Mouse (Mus musculus) forebrain, embryonic 14.5 days (tissue): Measurements from ENCODE around the gene Foxn3. TPM values are rescaled to one million over a fixed set of nuclear protein-coding genes. Genes with fewer than 3 reads are reported as not detected.

ENCODE experiments used
- ATAC-seq: fragments of 200-750 bp; cut with Nextera tagmentation; 2 replicates; pipeline ENCODE4 v1.8.0; 2017; ENCODE audit warnings: mild to moderate bottlenecking, moderate library complexity
- DNase-seq: peaks from one replicate; pipeline ENCODE4 v3.0.0-alpha.2; 2015; ENCODE audit warnings: low spot score
- H3K27ac ChIP-seq: fragments of 300-500 bp; sonication (generic); 2 replicates; pipeline ENCODE4 v1.5.1; 2014; ENCODE audit warnings: low read depth, mild to moderate bottlenecking, control low read depth, low read length, moderate library complexity
- H3K27me3 ChIP-seq: fragments of 300-500 bp; sonication (generic); replicated peaks from 2 replicates; pipeline ENCODE4 v1.6.1; 2014; ENCODE audit warnings: low read length, control low read depth, mixed read lengths; ENCODE audit not compliant: control insufficient read depth, insufficient read depth
- H3K36me3 ChIP-seq: fragments of 300-500 bp; sonication (generic); 2 replicates; pipeline ENCODE4 v1.6.1; 2014; ENCODE audit warnings: low read length, control low read depth; ENCODE audit not compliant: control insufficient read depth, insufficient read depth
- H3K4me1 ChIP-seq: fragments of 300-500 bp; sonication (generic); 2 replicates; pipeline ENCODE4 v1.6.1; 2014; ENCODE audit warnings: antibody characterized with exemption, low read length, control low read depth; ENCODE audit not compliant: control insufficient read depth, insufficient read depth
- H3K4me2 ChIP-seq: fragments of 300-500 bp; sonication (generic); 2 replicates; pipeline ENCODE4 v1.6.1; 2014; ENCODE audit warnings: mild to moderate bottlenecking, control low read depth, low read length
- H3K4me3 ChIP-seq: fragments of 300-500 bp; sonication (generic); 2 replicates; pipeline ENCODE4 v1.5.1; 2014; ENCODE audit warnings: low read depth, low read length, control low read depth
- H3K9ac ChIP-seq: fragments of 300-500 bp; sonication (generic); 2 replicates; pipeline ENCODE4 v1.6.1; 2014; ENCODE audit warnings: mild to moderate bottlenecking, low read length, control low read depth, moderate library complexity
- H3K9me3 ChIP-seq: fragments of 300-500 bp; sonication (generic); replicated peaks from 2 replicates; pipeline ENCODE4 v1.6.1; 2016; ENCODE audit warnings: low read length, control low read depth, mixed read lengths; ENCODE audit not compliant: control insufficient read depth
- WGBS: fragments of 180-500 bp; shearing (Covaris S2); extraction: QIAGEN DNeasy Blood & Tissue Kit; methylation state at CpG from one replicate; pipeline ENCODE4 v1.1.7; 2014; 5-methylcytosine and 5-hydroxymethylcytosine counted together
- polyA plus RNA-seq: library from polyadenylated mRNA; unstranded; fragments of >200 nt; fragmentation: Nextera tagmentation; extraction: Ambion mirVana; gene quantifications from 2 replicates; pipeline ENCODE4 v1.2.1, GENCODE M21; 2014

Foxn3 gene
- polyA plus RNA-seq, 1 experiment from 2014 or later = 61.6 TPM

GRCm38 (mm10) chr12:99543421-99544195, 19.8 kb downstream of the Foxn3 start:
- H3K4me2 ChIP-seq = no peak overlapping the region
- ATAC-seq (no peak), DNase-seq (no peak)
- no peak overlapping the region for H3K4me3 ChIP-seq
- H3K36me3 ChIP-seq = no peaks in the 10 kb centered on the region
- no peak overlapping the region for H3K9ac ChIP-seq
- H3K27me3 ChIP-seq = no peaks in the 10 kb centered on the region
- no peaks in the 10 kb centered on the region; the same call in 1 of the 2 replicates for H3K4me1 ChIP-seq
- WGBS = 95% methylated on average over 7 of the region's 7 CpGs
- no peak overlapping the region for H3K27ac ChIP-seq
- no peaks in the 10 kb centered on the region for H3K9me3 ChIP-seq

GRCm38 (mm10) chr12:99540201-99540600, 23.2 kb downstream of the Foxn3 start:
- H3K9me3 ChIP-seq = peaks cover 7% of the 10 kb centered on the region; the same call in 1 of the 2 replicates
- no peak overlapping the region for H3K9ac ChIP-seq
- no peaks in the 10 kb centered on the region; the same call in 1 of the 2 replicates for H3K4me1 ChIP-seq
- no peak for ATAC-seq
- no peak overlapping the region for H3K27ac ChIP-seq
- 95% methylated on average over 4 of the region's 4 CpGs for WGBS
- DNase-seq = no peak
- no peaks in the 10 kb centered on the region for H3K27me3 ChIP-seq
- H3K4me3 ChIP-seq = no peak overlapping the region
- H3K36me3 ChIP-seq = no peaks in the 10 kb centered on the region
- no peak overlapping the region for H3K4me2 ChIP-seq

GRCm38 (mm10) chr12:99537316-99537715, 26.1 kb downstream of the Foxn3 start:
- H3K9me3 ChIP-seq = peaks cover 7% of the 10 kb centered on the region; the same call in 1 of the 2 replicates
- 96% methylated on average over 6 of the region's 6 CpGs for WGBS
- no peak overlapping the region for H3K4me3 ChIP-seq
- no peak overlapping the region for H3K9ac ChIP-seq
- H3K27me3 ChIP-seq = no peaks in the 10 kb centered on the region
- H3K4me1 ChIP-seq = no peaks in the 10 kb centered on the region
- peaks cover 4% of the 10 kb centered on the region; the same call in 1 of the 2 replicates for H3K36me3 ChIP-seq
- no peak overlapping the region for H3K4me2 ChIP-seq
- H3K27ac ChIP-seq = no peak overlapping the region
- DNase-seq (no peak), ATAC-seq (no peak)

- 96% methylated on average over 5 of the region's 5 CpGs for WGBS
Measured at GRCm38 (mm10) chr12:99536426-99536825, 27.0 kb downstream of the Foxn3 start.

GRCm38 (mm10) chr12:99532342-99532741, 31.0 kb downstream of the Foxn3 start:
- Histone ChIP-seq H3K4me2 (no peak overlapping the region), H3K4me3 (no peak overlapping the region), H3K9ac (no peak overlapping the region), H3K27ac (no peak overlapping the region), H3K9me3 (peaks cover 7% of the 10 kb centered on the region; the same call in 1 of the 2 replicates), H3K27me3 (no peaks in the 10 kb centered on the region), H3K36me3 (peaks cover 4% of the 10 kb centered on the region; the same call in 1 of the 2 replicates), H3K4me1 (peaks cover 4% of the 10 kb centered on the region; the same call in 1 of the 2 replicates)
- 89% methylated on average over 7 of the region's 7 CpGs for WGBS
- DNase-seq = no peak
- no peak for ATAC-seq

More at GRCm38 (mm10) chr12:99536426-99536825, 27.0 kb downstream of the Foxn3 start:
- ATAC-seq = no peak
- no peak overlapping the region for H3K4me3 ChIP-seq
- peaks cover 4% of the 10 kb centered on the region; the same call in 1 of the 2 replicates for H3K36me3 ChIP-seq
- peaks cover 7% of the 10 kb centered on the region; the same call in 1 of the 2 replicates for H3K9me3 ChIP-seq
- DNase-seq = no peak
- no peaks in the 10 kb centered on the region for H3K27me3 ChIP-seq
- no peak overlapping the region for H3K9ac ChIP-seq
- no peaks in the 10 kb centered on the region for H3K4me1 ChIP-seq
- H3K4me2 ChIP-seq = no peak overlapping the region
- H3K27ac ChIP-seq = no peak overlapping the region

GRCm38 (mm10) chr12:99529687-99530411, 33.5 kb downstream of the Foxn3 start:
- 41% methylated on average over 17 of the region's 17 CpGs for WGBS
- H3K4me1 ChIP-seq = peaks cover 4% of the 10 kb centered on the region; the same call in 1 of the 2 replicates

GRCm38 (mm10) chr12:99528958-99529357, 34.4 kb downstream of the Foxn3 start:
- WGBS = 87% methylated on average over 5 of the region's 5 CpGs
- H3K27ac ChIP-seq = no peak overlapping the region
- DNase-seq (no peak), ATAC-seq (no peak)
- no peaks in the 10 kb centered on the region for H3K27me3 ChIP-seq
- H3K4me2 ChIP-seq = no peak overlapping the region
- H3K9me3 ChIP-seq = no peaks in the 10 kb centered on the region
- H3K9ac ChIP-seq = no peak overlapping the region
- H3K4me3 ChIP-seq = no peak overlapping the region
- peaks cover 4% of the 10 kb centered on the region; the same call in 1 of the 2 replicates for H3K4me1 ChIP-seq
- peaks cover 2% of the 10 kb centered on the region; the same call in 1 of the 2 replicates for H3K36me3 ChIP-seq

More at GRCm38 (mm10) chr12:99529687-99530411, 33.5 kb downstream of the Foxn3 start:
- no peak overlapping the region for H3K9ac ChIP-seq
- DNase-seq (peak; percentile 29), ATAC-seq (peak; percentile 52)
- no peaks in the 10 kb centered on the region for H3K9me3 ChIP-seq
- no peak overlapping the region for H3K4me2 ChIP-seq
- no peak overlapping the region for H3K27ac ChIP-seq
- peaks cover 4% of the 10 kb centered on the region; the same call in 1 of the 2 replicates for H3K36me3 ChIP-seq
- H3K4me3 ChIP-seq = no peak overlapping the region
- no peaks in the 10 kb centered on the region for H3K27me3 ChIP-seq

GRCm38 (mm10) chr12:99527452-99527851, 35.9 kb downstream of the Foxn3 start:
- DNase-seq = no peak
- no peaks in the 10 kb centered on the region for H3K27me3 ChIP-seq
- WGBS = 72% methylated on average over 6 of the region's 6 CpGs
- no peaks in the 10 kb centered on the region for H3K36me3 ChIP-seq
- no peak overlapping the region for H3K4me3 ChIP-seq
- H3K9me3 ChIP-seq = no peaks in the 10 kb centered on the region
- peaks cover 4% of the 10 kb centered on the region; the same call in 1 of the 2 replicates for H3K4me1 ChIP-seq
- no peak overlapping the region for H3K4me2 ChIP-seq
- H3K9ac ChIP-seq = no peak overlapping the region
- no peak overlapping the region for H3K27ac ChIP-seq
- ATAC-seq = no peak
